Mouse (Mus musculus): ENCODE results near the gene Loxl1. TPM values are rescaled to one million over a fixed set of nuclear protein-coding genes. Genes with fewer than 3 reads are reported as not detected.

Gene Loxl1
- total RNA-seq, 2 experiments from 2014 or later = 2.1 to 2.7 TPM

- DNase-seq (ENCODE audit: low spot score in 2 of 2) = no peak
- intact Hi-C loops (cut with DNase I) = no loop called here
Measured at GRCm38 (mm10) chr9:58314682-58315360, 1.8 kb upstream of the Loxl1 start.

DNA sequence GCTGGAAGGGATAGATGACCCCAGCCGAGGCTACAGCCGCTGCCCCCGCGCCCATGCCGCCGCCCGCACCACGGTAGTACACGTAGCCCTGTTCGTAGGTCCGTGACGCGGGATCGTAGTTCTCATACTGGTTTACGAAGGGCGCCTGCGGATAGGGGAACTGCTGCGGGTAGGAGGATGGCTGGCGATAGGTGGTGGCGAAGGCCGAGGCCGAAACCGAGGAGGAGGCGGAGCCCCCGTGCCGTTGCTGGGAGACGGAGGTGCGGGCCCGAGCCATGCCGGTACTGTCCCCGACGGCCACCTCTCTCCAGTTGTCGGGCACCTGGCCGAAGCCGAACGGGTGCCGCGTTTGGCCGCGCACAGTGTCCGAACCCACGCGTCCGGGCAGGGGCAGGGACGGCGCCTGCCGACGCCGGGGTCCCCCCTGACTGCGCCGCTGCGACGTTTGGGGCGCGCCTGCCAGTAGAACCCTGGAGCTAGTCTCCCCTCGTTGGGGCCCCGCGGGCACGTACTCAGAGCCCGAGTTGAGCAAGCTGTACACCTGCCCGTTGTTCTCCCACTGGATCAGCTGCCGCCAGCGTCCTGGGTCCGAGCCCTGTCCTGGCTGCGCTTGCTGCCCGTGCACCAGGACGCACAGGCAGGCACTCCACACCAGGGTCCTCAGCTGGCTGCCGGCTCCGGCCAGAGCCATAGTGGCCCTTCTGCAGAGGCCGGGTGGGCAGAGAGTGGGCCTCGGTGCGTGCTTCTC, 616 bp downstream of the Loxl1 start:
- DNase-seq (ENCODE audit: low spot score in 2 of 2) = no peak
- intact Hi-C loops (cut with DNase I) = no loop called here

- intact Hi-C loops (cut with DNase I) = no loop called here
- no peak for DNase-seq (ENCODE audit: low spot score in 2 of 2)
Measured at GRCm38 (mm10) chr9:58311191-58311910, 1.6 kb downstream of the Loxl1 start.

GRCm38 (mm10) chr9:58310043-58310660, 2.8 kb downstream of the Loxl1 start:
- intact Hi-C loops (cut with DNase I) = no loop called here

DNA sequence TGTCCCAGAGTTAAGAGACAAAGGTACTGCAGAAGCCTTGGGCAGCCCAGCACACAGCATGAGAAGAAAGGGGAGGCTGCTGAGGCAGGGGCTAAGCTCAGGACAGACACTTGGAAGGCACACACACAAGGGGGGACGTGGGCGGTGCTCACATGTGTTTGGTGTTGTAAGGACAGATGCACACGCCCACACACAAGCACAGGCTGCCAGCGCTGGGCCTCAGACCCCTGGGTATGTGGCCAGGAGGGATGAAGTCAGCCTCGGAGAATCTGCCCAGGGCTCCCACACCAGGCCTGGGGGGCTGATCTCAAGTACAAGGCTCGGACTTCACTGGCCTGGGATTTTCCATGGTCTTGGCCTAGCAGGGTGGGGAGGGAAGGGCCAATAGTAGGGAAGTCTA, 4.6 kb downstream of the Loxl1 start:
- DNase-seq (ENCODE audit: low spot score in 2 of 2) = peak; percentile 42 to 50
- intact Hi-C loops (cut with DNase I) = no loop called here

More at GRCm38 (mm10) chr9:58310043-58310660, 2.8 kb downstream of the Loxl1 start:
- no peak for DNase-seq (ENCODE audit: low spot score in 2 of 2)

- intact Hi-C loops (cut with DNase I) = no loop called here
- no peak for DNase-seq (ENCODE audit: low spot score in 2 of 2)
Measured at GRCm38 (mm10) chr9:58305686-58306085, 7.3 kb downstream of the Loxl1 start.

GRCm38 (mm10) chr9:58303599-58304271, 9.3 kb downstream of the Loxl1 start:
- intact Hi-C loops (cut with DNase I) = no loop called here
- DNase-seq (ENCODE audit: low spot score in 2 of 2) = no peak

DNA sequence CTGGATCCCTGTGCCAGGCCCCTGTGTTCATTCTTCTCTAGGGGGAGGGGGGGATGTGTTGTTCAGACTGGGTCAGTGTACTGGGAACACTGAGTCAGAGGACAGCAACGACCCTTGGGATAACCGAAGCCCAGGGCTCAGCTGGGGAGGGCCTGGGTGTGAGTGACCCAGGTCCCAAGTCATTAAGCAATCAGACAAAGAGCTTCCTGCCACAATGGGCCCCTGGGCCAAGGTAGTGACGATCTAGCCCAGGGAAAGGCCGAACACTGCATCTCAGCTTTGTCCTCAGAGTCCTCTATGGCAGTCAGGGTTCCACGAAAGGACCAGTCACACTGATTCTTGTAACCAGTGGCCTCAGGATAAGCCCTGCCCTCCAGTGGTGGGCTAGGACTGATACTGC, 9.9 kb downstream of the Loxl1 start:
- no peak for DNase-seq (ENCODE audit: low spot score in 2 of 2)
- intact Hi-C loops (cut with DNase I) = no loop called here

DNA sequence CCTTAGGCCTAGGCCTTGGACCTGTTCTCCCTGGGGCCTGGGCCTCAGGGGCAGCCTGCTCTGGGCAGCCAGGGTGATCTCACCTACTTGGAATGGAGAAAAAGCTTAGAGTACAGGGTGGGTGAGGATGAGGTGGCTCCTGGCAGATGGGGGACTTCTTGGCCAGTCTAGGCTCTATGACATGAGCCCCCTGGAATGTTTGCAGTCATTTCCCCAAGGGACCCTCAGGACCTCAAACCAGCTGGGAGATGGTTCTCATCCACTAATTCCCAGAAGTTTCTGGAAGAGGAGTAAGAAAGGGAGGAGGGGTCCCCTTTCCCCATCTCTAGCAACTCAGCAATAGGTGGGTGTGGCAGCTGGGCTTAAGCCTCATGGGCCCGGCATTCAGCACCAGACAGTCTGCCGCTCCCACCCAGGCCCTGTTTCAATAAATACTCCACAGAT, 13.6 kb downstream of the Loxl1 start:
- intact Hi-C loops (cut with DNase I) = no loop called here
- DNase-seq (ENCODE audit: low spot score in 2 of 2) = no peak

GRCm38 (mm10) chr9:58297961-58298477, 15.0 kb downstream of the Loxl1 start:
- intact Hi-C loops (cut with DNase I) = no loop called here

GRCm38 (mm10) chr9:58297065-58297464, 15.9 kb downstream of the Loxl1 start:
- intact Hi-C loops (cut with DNase I) = no loop called here
- DNase-seq (ENCODE audit: low spot score in 2 of 2) = no peak

More at GRCm38 (mm10) chr9:58297961-58298477, 15.0 kb downstream of the Loxl1 start:
- no peak for DNase-seq (ENCODE audit: low spot score in 2 of 2)

DNA sequence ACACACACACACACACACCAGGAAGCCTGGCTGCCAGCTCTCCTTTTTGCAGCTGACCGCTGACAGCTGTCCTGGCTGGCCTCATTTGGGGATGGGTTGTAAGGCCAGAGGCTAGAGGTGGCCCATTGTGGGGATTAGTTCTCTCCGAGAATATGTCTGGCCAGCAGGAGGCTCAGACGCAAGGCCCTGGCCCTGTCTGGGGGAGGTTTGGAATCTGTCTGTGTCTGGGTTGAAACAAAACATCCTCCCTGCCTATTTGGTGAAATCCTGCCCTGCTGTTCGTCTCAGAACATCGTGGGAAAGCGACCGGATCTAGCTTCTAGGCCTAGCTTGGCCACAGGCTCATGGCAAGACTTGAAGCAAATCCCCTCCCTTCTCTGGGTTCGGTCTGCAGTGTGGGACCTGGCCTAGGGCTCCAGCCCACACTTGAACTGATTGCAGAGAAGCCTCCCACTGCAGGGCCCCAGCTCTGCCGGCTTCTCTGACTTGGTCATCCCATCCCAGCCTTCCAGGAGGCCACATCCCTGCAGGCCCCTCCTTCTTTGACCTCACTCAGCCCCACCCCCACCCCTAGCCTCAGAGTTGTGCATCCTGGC, 17.1 kb downstream of the Loxl1 start:
- no peak for DNase-seq (ENCODE audit: low spot score in 2 of 2)
- intact Hi-C loops (cut with DNase I) = no loop called here

- no peak for DNase-seq (ENCODE audit: low spot score in 2 of 2)
- intact Hi-C loops (cut with DNase I) = no loop called here
Measured at GRCm38 (mm10) chr9:58295345-58295744, 17.6 kb downstream of the Loxl1 start.

DNA sequence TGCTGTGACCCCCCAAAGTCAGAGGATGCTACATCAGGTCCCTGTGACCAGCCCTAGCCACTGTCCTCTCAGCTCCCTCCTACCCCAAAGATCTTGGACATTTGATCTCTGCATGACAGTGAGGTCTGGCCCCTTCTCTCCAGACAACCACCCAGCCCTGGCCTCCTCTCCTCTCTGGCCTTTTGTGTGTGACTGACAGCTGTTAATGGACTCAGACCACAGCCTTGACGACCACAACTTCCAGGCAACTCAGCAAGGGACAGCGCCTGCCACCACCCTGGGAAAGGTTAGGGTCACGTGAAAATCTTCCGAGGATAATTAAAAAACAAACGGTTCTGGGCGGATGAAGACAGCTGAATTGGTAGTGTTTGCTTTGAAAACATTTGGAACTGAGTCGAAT, 18.5 kb downstream of the Loxl1 start:
- DNase-seq (ENCODE audit: low spot score in 2 of 2) = no peak
- intact Hi-C loops (cut with DNase I) = no loop called here

DNA sequence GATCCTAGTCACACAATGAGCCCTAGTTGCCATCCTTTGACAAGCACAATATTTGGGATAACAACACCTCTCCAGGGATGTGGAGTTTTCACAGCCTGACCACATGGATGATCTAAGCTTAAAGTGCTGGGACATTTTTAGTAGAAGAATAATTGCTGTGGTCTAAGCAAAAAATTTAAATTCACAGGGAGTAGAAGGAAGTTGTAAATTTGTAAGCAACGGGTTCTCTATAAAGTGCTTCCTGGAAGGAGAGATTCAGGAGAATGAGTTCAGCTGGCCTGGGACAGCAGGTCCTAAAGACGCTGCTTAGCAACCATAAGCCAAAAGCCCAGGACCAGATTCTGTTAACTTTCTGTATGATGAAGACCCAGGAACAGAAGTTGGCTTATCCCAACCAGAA, 23.1 kb downstream of the Loxl1 start:
- DNase-seq (ENCODE audit: low spot score in 2 of 2) = no peak
- intact Hi-C loops (cut with DNase I) = no loop called here

GRCm38 (mm10) chr9:58289090-58289489, 23.9 kb downstream of the Loxl1 start:
- intact Hi-C loops (cut with DNase I) = no loop called here
- DNase-seq (ENCODE audit: low spot score in 2 of 2) = no peak

DNA sequence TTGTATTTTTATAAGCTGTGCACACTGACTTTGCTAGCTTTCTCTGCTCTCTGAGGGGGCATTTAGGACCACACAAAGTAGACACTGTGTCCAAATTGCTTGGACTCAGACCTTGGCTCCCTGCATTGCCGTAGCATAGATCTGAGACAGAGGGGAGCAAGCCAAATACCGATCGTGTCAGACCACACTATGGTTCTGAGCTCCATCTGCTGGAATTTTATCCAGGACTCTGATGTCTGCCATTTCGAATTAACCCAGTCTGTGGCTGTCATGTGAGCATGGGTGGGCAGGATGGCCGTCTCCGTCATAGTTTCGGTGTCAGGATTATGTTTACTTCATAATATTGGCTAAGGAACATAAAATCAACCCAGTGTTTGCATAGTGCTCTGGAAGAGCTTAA, 29.6 kb downstream of the Loxl1 start:
- no peak for DNase-seq (ENCODE audit: low spot score in 2 of 2)
- intact Hi-C loops (cut with DNase I) = loop anchor here (5.0 kb wide), 1 partner anchor 246 kb away; no protein-coding TSS in a partner anchor

DNA sequence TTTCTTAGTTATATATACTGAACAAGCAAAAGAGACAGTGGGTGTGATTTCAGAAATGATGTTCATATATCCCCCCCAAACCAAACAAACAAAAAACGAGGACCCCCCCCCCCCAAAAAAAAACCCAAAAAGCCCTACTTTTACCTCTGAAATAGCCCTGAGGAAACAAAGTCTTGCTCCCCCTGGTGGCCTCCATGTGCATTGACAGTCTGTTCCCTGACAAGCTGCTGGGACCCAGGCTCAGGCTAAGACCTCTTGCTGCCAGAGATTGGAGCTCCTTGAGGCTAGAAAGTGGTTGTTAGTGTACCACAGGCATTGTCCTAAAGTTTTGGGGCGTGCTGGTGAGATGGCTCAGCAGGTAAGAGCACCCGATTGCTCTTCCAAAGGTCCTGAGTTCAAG, 31.4 kb downstream of the Loxl1 start:
- DNase-seq (ENCODE audit: low spot score in 2 of 2) = no peak

More for the DNA sequence above, 31.4 kb downstream of the Loxl1 start:
- intact Hi-C loops (cut with DNase I) = loop anchor here (5.0 kb wide), 1 partner anchor 244 kb away; no protein-coding TSS in a partner anchor

Data from left cerebral cortex, postnatal 36 days (tissue).